Mouse (Mus musculus) erythroblast, embryonic 14.5 days (primary cell): ENCODE results near the gene Aff3.

Source experiments
- GATA1 ChIP-seq: IDR thresholded peaks from 2 replicates; pipeline ENCODE4 v1.6.1; 2012; ENCODE audit warnings: low read length, inconsistent platforms, mixed read lengths
- TAL1 ChIP-seq: IDR thresholded peaks from 3 replicates; pipeline ENCODE4 v1.6.1; 2012; ENCODE audit warnings: low read length, inconsistent platforms, mixed read lengths

GRCm38 (mm10) chr1:38288716-38289115, 376.0 kb downstream of the Aff3 start:
- TF ChIP-seq TAL1: no peak
- TF ChIP-seq GATA1: no peak
